Mouse (Mus musculus) frontal cortex, adult (tissue): Measurements from ENCODE around the gene Fgf10.

ENCODE experiments used
- ATAC-seq: cut with Nextera tagmentation; 2 replicates; pipeline ENCODE4 v1.9.2; 2017; ENCODE audit warnings: mild to moderate bottlenecking, moderate library complexity, mixed read lengths; ENCODE audit not compliant: low TSS enrichment

The Fgf10 gene

DNA sequence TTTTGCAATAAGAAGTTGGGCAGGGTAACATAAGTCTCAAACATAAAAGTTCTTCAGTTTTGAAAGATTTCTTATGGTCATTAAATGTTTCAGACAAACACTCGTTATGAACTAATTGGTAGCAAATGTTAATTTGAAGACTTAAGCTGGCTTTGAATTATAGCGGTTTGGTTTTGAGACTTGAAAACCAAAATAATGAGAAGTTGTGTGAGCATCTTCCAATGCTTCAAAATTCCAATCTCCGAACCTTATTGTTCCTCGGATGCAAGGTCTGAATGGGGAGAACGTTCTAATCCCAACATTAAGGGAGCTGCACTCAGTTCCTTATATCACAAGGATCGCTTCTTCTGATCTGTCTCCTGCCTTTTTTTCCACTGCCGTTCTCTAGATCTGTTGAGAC lies at the start of gene Fgf10:
Gene Fgf10, plus strand, starts transcription at position 301 of the 400 bp plus-strand sequence.
- ATAC-seq, result no peak

GRCm38 (mm10) chr13:118629661-118630428 lies 39.7 kb upstream of the Fgf10 start:
- ATAC-seq, result no peak

GRCm38 (mm10) chr13:118631500-118631899 lies 38.1 kb upstream of the Fgf10 start:
- no peak for ATAC-seq

- ATAC-seq, result no peak
These were observed 33.5 kb upstream of the Fgf10 start for GRCm38 (mm10) chr13:118636047-118636446.

DNA sequence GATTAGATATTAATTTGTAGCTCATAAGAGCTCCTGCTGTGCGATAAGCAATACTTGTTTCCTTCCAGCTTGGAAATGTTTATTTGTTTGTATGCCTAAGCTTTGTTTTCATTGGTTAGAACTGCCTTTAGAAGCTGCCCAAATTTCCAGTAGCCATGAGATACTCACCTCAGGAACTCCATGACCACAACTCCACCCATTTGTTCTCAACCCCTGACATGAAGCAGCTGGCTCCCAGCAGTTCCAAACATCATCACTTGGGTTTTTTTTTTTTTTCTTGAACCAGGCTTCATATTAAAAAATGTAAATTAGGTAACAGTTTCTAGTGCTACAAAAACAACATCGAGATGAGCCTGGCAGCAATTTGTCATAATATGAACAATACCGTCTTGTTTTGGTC lies 27.0 kb upstream of the Fgf10 start:
- no peak for ATAC-seq

- no peak for ATAC-seq
These were observed 26.5 kb upstream of the Fgf10 start for GRCm38 (mm10) chr13:118643138-118643537.

- no peak for ATAC-seq
These were observed 12.6 kb upstream of the Fgf10 start for GRCm38 (mm10) chr13:118656991-118657390.

DNA sequence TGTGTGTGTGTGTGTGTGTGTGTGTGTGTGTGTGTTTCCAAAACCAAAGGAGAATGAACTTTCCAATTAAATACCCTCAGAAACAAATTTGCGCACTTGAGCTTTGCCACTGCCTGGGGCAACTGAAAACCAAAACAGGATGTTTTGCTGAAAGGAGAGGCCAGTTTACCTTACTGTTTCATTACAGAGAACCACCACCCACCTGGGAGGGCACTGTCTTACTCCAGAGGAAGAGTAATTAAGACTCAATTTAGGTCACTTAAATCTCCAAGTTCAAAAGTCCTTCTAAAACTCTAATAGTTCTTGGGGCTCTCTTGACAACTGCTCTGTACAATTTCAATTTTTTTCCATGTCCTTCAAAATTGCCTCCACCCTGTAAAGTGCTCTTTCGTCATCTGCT lies 11.6 kb upstream of the Fgf10 start:
- ATAC-seq, result no peak

DNA sequence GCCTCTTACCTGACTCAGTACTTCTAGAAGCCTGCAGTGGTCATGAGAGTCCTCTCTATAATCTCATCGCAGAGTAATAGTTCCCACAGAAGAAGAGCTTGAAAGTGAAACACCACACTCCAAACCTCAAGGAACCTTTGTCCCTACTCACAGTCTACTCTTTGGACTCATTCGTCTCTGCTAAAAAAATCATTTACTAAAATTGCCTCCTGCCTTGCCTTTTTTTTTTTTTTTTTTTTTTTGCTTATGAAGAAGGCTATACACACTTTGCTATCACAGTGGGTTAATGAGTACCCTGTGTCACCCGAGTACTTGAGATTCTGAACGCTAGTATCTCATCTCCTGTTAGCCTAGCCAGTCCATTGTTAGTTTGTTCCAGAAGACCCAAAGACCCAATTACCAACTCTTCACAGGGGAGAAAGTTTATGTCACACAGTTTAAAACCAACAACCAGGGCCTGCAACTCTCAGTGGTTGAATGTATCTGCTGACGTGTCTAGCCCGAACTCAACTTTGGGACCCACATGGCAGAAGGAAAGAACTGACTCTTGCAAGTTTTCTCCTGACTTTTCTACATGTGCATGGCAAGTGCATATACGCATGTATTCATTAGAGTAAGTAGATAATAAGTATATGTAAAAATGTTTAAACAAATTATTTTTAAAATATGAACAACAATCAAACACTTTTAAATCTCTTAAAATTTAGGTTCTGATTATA lies 10.8 kb upstream of the Fgf10 start:
- ATAC-seq, result no peak

DNA sequence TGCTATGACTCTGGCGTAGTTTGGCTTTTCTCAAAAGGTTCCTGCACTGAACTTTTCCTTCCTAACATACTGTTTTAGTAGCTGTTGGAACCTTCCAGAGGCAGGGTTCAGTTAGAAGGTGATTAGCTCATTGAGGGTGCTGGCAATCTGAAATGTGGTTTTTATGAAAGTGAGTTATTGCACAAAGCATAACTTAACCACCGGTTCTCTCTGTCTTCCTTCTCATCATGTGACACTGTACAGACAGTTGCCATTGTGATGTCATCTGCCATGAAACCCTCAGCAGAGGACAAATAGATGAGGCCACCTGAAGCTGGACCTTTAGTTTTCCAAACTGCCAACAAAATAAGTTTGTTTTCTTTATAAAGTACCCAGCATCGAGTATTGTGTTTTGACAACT lies 7.9 kb upstream of the Fgf10 start:
- no peak for ATAC-seq

DNA sequence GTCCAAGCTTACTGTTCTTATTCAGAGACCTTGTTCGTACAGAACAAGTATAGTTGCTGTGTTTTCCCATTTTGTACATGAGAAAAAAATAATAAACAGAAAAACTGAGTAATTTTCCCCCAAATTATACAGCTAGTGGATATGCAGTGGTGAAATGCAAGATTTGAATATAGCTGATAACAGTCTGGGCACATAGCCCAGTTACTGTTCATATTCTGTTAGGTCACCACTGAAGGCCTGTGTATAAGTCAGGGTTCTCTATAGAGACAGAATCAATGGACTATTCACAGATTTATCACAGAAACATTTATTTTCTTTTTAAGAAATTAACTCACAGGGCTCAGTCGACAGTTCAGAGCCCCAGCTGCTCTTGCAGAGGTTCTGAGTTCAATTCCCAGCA lies 4.7 kb upstream of the Fgf10 start:
- ATAC-seq, result no peak

GRCm38 (mm10) chr13:118679228-118679627 lies 9.6 kb downstream of the Fgf10 start:
- no peak for ATAC-seq

- ATAC-seq, result no peak
These were observed 23.5 kb downstream of the Fgf10 start for GRCm38 (mm10) chr13:118693049-118693448.

- ATAC-seq, result no peak
These were observed 25.5 kb downstream of the Fgf10 start for GRCm38 (mm10) chr13:118695103-118695502.

DNA sequence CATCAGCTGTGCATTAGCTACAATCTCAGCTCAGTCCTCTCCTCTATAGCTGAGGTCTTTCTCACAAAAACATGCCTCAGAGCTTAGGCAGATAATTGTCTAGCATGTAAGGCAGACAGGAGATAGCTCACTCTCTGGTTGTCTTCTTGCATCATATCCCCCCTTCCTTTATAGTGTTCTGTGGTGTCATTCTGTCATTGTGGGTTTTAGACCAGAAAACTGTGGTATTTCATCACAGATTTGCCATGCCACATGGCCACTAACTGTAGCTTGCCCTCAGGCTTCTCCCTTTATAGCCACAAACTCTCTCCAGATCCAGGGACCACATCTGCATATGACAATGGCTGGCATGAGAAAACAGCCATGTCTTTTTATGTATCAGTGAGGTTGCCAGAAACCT lies 34.1 kb downstream of the Fgf10 start:
- ATAC-seq, result no peak

DNA sequence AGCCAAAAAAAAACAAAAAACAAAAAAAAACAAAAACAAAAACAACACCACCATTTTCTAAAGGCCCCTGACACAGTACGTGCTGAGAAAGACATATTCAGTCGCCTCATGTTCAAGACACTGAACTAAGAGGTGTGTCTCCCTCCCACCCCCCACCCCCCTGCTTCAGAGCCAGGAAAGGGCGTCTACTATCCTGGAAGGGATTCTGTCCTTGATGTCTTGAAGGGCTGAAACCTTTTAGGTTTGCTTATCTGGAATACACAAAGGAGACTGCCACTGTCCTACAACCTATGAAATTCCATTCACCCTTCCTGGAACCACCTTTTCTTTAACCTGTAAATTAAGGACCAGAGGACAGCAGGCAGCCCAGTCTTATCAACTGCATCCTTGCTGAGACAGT lies 36.1 kb downstream of the Fgf10 start:
- ATAC-seq, result no peak

GRCm38 (mm10) chr13:118709912-118710311 lies 40.3 kb downstream of the Fgf10 start:
- ATAC-seq, result no peak

- ATAC-seq, result no peak
These were observed 44.1 kb downstream of the Fgf10 start for GRCm38 (mm10) chr13:118713626-118714150.

DNA sequence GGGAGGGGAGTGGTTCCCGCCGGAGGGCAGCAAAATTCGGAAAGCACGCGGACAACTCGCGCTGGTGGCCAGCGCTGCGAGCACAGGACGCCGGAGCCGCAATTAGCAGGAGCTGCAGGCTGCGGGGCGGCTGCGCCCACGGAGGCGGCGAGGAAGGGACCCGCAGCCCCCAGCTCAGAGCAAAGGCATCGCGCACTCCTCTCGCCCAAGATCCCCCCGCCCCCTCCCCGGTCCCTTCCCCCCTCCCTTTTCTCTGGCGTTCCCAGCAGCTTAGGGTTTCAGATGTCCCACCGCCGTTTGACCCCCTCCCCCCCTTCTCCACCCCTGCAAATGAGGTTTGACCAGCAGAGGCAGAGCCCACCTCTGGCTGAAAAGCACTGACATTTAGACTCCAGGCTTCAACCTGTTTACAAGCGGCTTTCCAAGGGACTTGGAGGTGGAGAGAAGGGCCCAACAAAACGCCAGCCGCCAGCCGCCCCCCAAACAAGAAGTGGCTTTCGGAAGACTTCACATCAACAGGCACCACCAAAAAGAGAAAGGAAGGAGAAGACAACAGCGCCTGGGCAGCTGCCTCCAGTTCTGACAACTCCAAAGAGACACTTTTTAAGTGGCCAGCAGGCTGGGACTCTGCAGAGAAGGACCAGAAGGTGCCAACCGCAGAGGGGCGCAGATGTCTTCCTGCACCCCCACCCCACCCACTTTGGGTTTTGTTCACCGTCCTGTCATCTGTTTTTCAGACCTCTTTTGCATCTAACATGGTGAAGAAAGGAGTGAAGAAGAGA lies 44.9 kb downstream of the Fgf10 start:
- ATAC-seq, result peak; percentile 32

GRCm38 (mm10) chr13:118715066-118716018 lies 45.8 kb downstream of the Fgf10 start:
- ATAC-seq, result peak; percentile 69

- ATAC-seq, result no peak
These were observed 46.7 kb downstream of the Fgf10 start for GRCm38 (mm10) chr13:118716265-118716664.
